Mouse (Mus musculus) ES-E14 (cell line): ENCODE data around the gene Mgat4c.

Experiments
- HCFC1 ChIP-seq: IDR thresholded peaks from 2 replicates; pipeline ENCODE4 v1.6.1; 2012; ENCODE audit warnings: low read length, inconsistent platforms, borderline replicate concordance; ENCODE audit not compliant: insufficient read depth
- ZC3H11A ChIP-seq: IDR thresholded peaks from 2 replicates; pipeline ENCODE4 v1.6.1; 2012; ENCODE audit warnings: low read depth, mild to moderate bottlenecking, inconsistent platforms, low read length, borderline replicate concordance

GRCm38 (mm10) chr10:102074541-102075398 is 393.5 kb downstream of the Mgat4c start:
- TF ChIP-seq HCFC1 = no peak
- no peak for TF ChIP-seq ZC3H11A
